Mouse (Mus musculus) lung, embryonic 14.5 days (tissue): ENCODE data around the gene Slc16a14. TPM values are rescaled to one million over a fixed set of nuclear protein-coding genes. Genes with fewer than 3 reads are reported as not detected.

ENCODE experiments used
- ATAC-seq: fragments of 200-750 bp; cut with Nextera tagmentation; 2 replicates; pipeline ENCODE4 v1.8.0; 2017; ENCODE audit warnings: mild to moderate bottlenecking, moderate TSS enrichment, moderate library complexity; ENCODE audit not compliant: insufficient read depth
- DNase-seq: peaks from one replicate; pipeline ENCODE4 v3.0.0-alpha.2; 2015
- H3K27ac ChIP-seq: fragments of 300-500 bp; sonication (generic); 2 replicates; pipeline ENCODE4 v1.5.1; 2014; ENCODE audit warnings: low read depth, mild to moderate bottlenecking, moderate library complexity
- H3K27me3 ChIP-seq: fragments of 300-500 bp; sonication (generic); 2 replicates; pipeline ENCODE4 v1.6.1; 2014; ENCODE audit warnings: low read length, control low read depth; ENCODE audit not compliant: insufficient read depth
- H3K36me3 ChIP-seq: fragments of 300-500 bp; sonication (generic); 2 replicates; pipeline ENCODE4 v1.6.1; 2014; ENCODE audit warnings: control low read depth; ENCODE audit not compliant: insufficient read depth
- H3K4me1 ChIP-seq: fragments of 300-500 bp; sonication (generic); 2 replicates; pipeline ENCODE4 v1.6.1; 2014; ENCODE audit warnings: antibody characterized with exemption, control low read depth; ENCODE audit not compliant: insufficient read depth
- H3K4me2 ChIP-seq: fragments of 300-500 bp; sonication (generic); 2 replicates; pipeline ENCODE4 v1.6.1; 2014; ENCODE audit warnings: mild to moderate bottlenecking
- H3K4me3 ChIP-seq: fragments of 300-500 bp; sonication (generic); 2 replicates; pipeline ENCODE4 v1.5.1; 2014; ENCODE audit warnings: low read depth, low read length
- H3K9ac ChIP-seq: fragments of 300-500 bp; sonication (generic); 2 replicates; pipeline ENCODE4 v1.6.1; 2014
- H3K9me3 ChIP-seq: fragments of 300-500 bp; sonication (generic); 2 replicates; pipeline ENCODE4 v1.6.1; 2016; ENCODE audit warnings: low read depth, low read length, control low read depth
- CTCF ChIP-seq: IDR thresholded peaks from 2 replicates; pipeline ENCODE4 v1.5.1; 2016; ENCODE audit warnings: antibody characterized with exemption, low read depth
- WGBS: fragments of 180-500 bp; shearing (Covaris S2); extraction: QIAGEN DNeasy Blood & Tissue Kit; methylation state at CpG from one replicate; pipeline ENCODE4 v1.1.7; 2014; 5-methylcytosine and 5-hydroxymethylcytosine counted together
- polyA plus RNA-seq: library from polyadenylated mRNA; unstranded; fragments of >200 nt; fragmentation: Nextera tagmentation; extraction: Ambion mirVana; gene quantifications from 2 replicates; pipeline ENCODE4 v1.2.1, GENCODE M21; 2014

Slc16a14 gene
- polyA plus RNA-seq, 1 experiment from 2014 or later, result not detected

- ATAC-seq (no peak; the same call in none of the 2 replicates), DNase-seq (peak; percentile 21)
- under 1% methylated on average over 12 of the region's 12 CpGs for WGBS
- Histone ChIP-seq H3K4me1 (no peaks in the 10 kb centered on the region), H3K27me3 (peaks cover 19% of the 10 kb centered on the region), H3K27ac (no peak overlapping the region), H3K9ac (peak overlapping the region; percentile 48), H3K4me2 (peak overlapping the region; percentile 90), H3K9me3 (no peaks in the 10 kb centered on the region), H3K36me3 (no peaks in the 10 kb centered on the region), H3K4me3 (peak overlapping the region; percentile 50)
- TF ChIP-seq CTCF, result no peak
These were observed 807 bp downstream of the Slc16a14 start for GRCm38 (mm10) chr1:84934151-84934502.

GRCm38 (mm10) chr1:84933472-84934150 lies 1.3 kb downstream of the Slc16a14 start:
- Histone ChIP-seq H3K36me3 (no peaks in the 10 kb centered on the region), H3K9ac (no peak overlapping the region), H3K4me2 (peak overlapping the region; percentile 90), H3K4me1 (no peaks in the 10 kb centered on the region), H3K4me3 (peak overlapping the region; percentile 50; the same call in 1 of the 2 replicates), H3K27ac (no peak overlapping the region), H3K9me3 (no peaks in the 10 kb centered on the region), H3K27me3 (peaks cover 19% of the 10 kb centered on the region)
- WGBS, result 11% methylated on average over 22 of the region's 22 CpGs
- peak; percentile 82 for DNase-seq
- TF ChIP-seq CTCF, result peak; percentile 64
- ATAC-seq, result no peak; the same call in 1 of the 2 replicates

- DNase-seq, result no peak
- Histone ChIP-seq H3K9me3 (no peaks in the 10 kb centered on the region), H3K27ac (no peak overlapping the region), H3K4me3 (no peak overlapping the region), H3K36me3 (no peaks in the 10 kb centered on the region), H3K27me3 (no peaks in the 10 kb centered on the region), H3K4me1 (no peaks in the 10 kb centered on the region), H3K9ac (no peak overlapping the region), H3K4me2 (no peak overlapping the region)
- ATAC-seq, result no peak
- TF ChIP-seq CTCF, result no peak
- WGBS, result 74% methylated on average over 9 of the region's 9 CpGs
These were observed 9.3 kb downstream of the Slc16a14 start for GRCm38 (mm10) chr1:84925599-84925998.

DNA sequence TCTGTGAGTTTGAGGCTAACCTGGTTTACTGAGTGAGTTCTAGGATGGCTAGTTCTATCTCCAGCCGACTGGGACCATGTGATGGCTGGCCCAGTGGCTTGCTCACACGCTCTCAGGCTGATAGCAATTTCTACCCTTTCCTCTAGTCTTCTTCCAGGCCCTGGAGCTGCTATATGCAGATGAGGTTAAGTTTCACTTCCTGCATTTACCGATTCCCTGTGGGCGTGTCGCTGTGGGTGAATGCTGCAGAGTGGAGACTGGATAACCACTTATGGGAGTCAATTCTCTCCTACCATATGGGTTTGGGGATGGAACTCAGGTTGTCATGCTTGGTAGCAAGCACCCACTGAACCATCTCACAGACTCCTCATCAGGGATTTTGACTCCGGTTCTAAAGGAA lies 10.8 kb downstream of the Slc16a14 start:
- ATAC-seq (no peak), DNase-seq (no peak)
- no peak for TF ChIP-seq CTCF
- no peak overlapping the region for H3K4me3 ChIP-seq
- H3K9ac ChIP-seq, result no peak overlapping the region
- no peaks in the 10 kb centered on the region for H3K36me3 ChIP-seq
- H3K4me2 ChIP-seq, result no peak overlapping the region
- no peaks in the 10 kb centered on the region for H3K9me3 ChIP-seq
- H3K4me1 ChIP-seq, result no peaks in the 10 kb centered on the region
- WGBS, result 65% methylated on average over 6 of the region's 6 CpGs
- H3K27me3 ChIP-seq, result no peaks in the 10 kb centered on the region
- H3K27ac ChIP-seq, result no peak overlapping the region

DNA sequence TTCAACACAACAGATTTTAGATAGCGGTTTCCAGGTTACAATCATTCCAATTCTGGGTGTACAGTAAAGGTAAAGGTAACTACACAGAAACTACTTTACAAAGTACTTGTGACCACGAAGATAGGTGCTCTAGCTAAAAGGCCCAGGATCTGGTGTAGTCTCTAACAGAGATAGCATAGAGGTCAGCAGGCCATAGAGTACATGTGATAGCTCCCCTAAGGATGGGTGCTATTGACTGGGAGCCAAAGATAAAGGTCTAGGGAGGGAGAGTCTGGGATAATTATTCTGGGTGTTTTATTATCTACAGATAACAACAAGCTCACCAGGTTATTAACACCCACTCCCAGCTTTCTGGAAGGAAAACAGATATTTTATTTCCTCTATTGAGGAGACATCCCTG lies 11.5 kb downstream of the Slc16a14 start:
- Histone ChIP-seq H3K9me3 (no peaks in the 10 kb centered on the region), H3K4me3 (no peak overlapping the region), H3K36me3 (no peaks in the 10 kb centered on the region), H3K9ac (no peak overlapping the region), H3K4me1 (no peaks in the 10 kb centered on the region), H3K27ac (no peak overlapping the region), H3K4me2 (no peak overlapping the region), H3K27me3 (no peaks in the 10 kb centered on the region)
- 77% methylated on average over 2 of the region's 2 CpGs for WGBS
- no peak for DNase-seq
- TF ChIP-seq CTCF, result no peak
- no peak for ATAC-seq

- 88% methylated on average over 3 of the region's 3 CpGs for WGBS
- Histone ChIP-seq H3K4me3 (no peak overlapping the region), H3K9me3 (no peaks in the 10 kb centered on the region), H3K9ac (no peak overlapping the region), H3K27me3 (no peaks in the 10 kb centered on the region), H3K4me2 (no peak overlapping the region), H3K36me3 (no peaks in the 10 kb centered on the region), H3K27ac (no peak overlapping the region), H3K4me1 (no peaks in the 10 kb centered on the region)
- no peak for TF ChIP-seq CTCF
- ATAC-seq (no peak), DNase-seq (no peak)
These were observed 16.1 kb downstream of the Slc16a14 start for GRCm38 (mm10) chr1:84918865-84919264.

DNA sequence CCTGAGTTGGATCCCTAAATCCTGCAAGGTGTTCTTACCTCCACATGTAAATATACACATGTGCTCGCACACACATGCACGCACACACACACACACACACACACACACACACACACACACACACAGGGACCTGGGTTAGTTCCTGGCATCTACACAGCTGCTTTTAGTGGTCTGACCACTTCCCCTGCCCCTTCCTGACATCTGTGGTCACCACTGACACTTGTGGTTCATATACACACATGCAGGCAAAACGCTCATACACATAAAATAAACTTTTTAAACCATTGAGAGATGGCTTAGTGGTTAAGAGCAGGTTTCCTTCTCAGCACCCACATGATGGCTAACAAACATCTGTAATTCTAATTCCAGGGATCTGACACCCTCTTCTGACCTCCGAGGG lies 19.9 kb downstream of the Slc16a14 start:
- Histone ChIP-seq H3K36me3 (no peaks in the 10 kb centered on the region), H3K4me1 (no peaks in the 10 kb centered on the region), H3K27ac (no peak overlapping the region), H3K4me3 (no peak overlapping the region), H3K9ac (no peak overlapping the region), H3K4me2 (no peak overlapping the region), H3K9me3 (no peaks in the 10 kb centered on the region), H3K27me3 (no peaks in the 10 kb centered on the region)
- DNase-seq (no peak), ATAC-seq (no peak)
- WGBS, result 80% methylated on average over 4 of the region's 4 CpGs
- TF ChIP-seq CTCF, result no peak
